Mouse (Mus musculus): Measurements from ENCODE around the gene Acot3.

Gene Acot3

GRCm38 (mm10) chr12:84101493-84101845, 49.5 kb downstream of the Acot3 start:
- DNase-seq = no peak

DNA sequence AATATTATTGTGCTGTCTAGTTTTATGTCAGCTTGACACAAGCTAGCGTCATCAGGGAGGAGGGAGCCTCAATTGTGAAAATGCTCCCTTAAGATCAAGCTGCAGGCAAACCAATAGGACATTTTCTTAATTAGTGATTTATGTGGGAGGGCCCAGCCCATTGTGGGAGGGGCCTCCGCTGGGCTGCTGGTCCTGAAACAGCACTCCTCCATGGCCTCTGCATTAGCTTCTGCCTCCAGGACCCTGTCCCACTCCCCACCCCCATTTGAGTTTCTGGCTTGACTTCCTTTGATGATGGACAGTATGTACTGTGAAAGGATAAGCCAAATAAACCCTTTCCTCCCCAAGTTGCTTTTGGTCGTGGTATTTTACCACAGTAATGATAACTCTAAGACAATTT, 55.1 kb downstream of the Acot3 start:
- DNase-seq = no peak

GRCm38 (mm10) chr12:84107692-84108091, 55.7 kb downstream of the Acot3 start:
- no peak for DNase-seq

DNA sequence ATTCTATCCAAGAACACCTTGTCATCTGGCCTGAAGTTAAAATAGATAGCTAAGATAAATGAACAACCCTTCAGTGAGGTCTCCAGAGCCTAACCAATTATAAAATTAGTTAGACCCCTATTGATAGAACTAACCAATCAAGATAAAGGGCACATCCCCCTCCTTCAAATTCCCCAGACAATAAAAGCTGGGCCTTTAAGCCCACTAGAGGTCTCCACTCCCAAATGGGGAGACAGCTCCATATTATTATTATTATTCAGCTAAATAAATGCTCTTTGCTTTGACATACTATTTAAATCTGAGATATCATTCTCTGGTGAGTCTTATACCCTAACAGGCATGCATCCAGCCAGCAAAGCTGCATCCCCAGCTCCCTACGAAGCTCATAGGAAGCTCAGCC, 58.0 kb downstream of the Acot3 start:
- DNase-seq = no peak
